Mouse (Mus musculus) monocyte, adult 59 days (primary cell): ENCODE measurements around the gene Vps26a. TPM values are rescaled to one million over a fixed set of nuclear protein-coding genes. Genes with fewer than 3 reads are reported as not detected.

Experiments used
- total RNA-seq, 2 experiments: library from RNA; stranded (reverse); gene quantifications; one replicate each; pipeline ENCODE4 v1.2.4; 2023

Gene Vps26a
- total RNA-seq: 10 to 100 TPM; 66.6 to 80.0 TPM

GRCm38 (mm10) chr10:62486618-62487415 lies at the start of gene Vps26a:
TSS of gene Vps26a (minus strand) at chr10:62486805.

DNA sequence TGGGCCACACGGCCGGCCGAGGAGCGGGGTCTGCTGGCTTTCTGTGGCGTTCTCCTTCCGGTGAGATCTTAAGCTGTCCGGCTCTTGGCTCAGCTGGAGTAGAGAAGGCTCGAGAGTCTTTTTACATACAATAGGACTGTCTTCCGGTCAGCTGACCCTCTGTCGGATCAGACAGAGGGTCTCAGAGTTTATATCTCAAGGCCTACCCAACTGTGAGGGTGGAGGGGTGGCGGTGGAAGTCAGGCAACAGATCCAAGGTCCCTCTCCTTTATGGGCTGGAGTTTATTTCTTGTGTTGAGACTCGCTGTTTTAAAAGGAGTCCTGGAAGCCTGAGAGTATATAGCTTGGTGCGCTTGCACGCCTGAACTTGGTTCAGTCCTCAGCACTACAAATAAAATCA lies 40.7 kb upstream of the Vps26a start, which contains the start of gene Srgn:
Gene Srgn, minus strand, starts transcription at position 101 of the 400 bp plus-strand sequence.

GRCm38 (mm10) chr10:62449364-62450279 lies 37.0 kb downstream of the Vps26a start, which contains the start of the genes 4930507D05Rik and Supv3l1:
TSS of gene 4930507D05Rik (plus strand) at chr10:62449489.
TSS of gene Supv3l1 (minus strand) at chr10:62449738.

GRCm38 (mm10) chr10:62422255-62422654 lies 64.3 kb downstream of the Vps26a start, which contains the start of gene Hkdc1:
TSS of gene Hkdc1 (minus strand) at chr10:62422491.

Other genes starting within 250 kb of the Vps26a start
- not detected for gene Tacr2, start 234.4 kb downstream of the Vps26a start, total RNA-seq
- gene Hk1, start 106.9 kb downstream of the Vps26a start, total RNA-seq: 10 to 100 TPM; 50.3 to 57.9 TPM
- gene Hkdc1, start 64.3 kb downstream of the Vps26a start, total RNA-seq: not detected
- under 1 TPM in 1 of 2 experiments, not detected in 1; 0.27 TPM for gene 4930507D05Rik, start 37.3 kb downstream of the Vps26a start, total RNA-seq
- gene Supv3l1, start 37.1 kb downstream of the Vps26a start, total RNA-seq: 10 to 100 TPM; 16.4 to 17.3 TPM
- gene Srgn, start 40.6 kb upstream of the Vps26a start, total RNA-seq: 1,000 to 10,000 TPM in 1 of 2 experiments, 100 to 1,000 TPM in 1; 956 to 1,008 TPM
- gene Kif1bp, start 91.7 kb upstream of the Vps26a start, total RNA-seq: 10 to 100 TPM; 18.5 to 20.6 TPM
- 10 to 100 TPM; 86.4 to 94.0 TPM for gene Ddx21, start 115.5 kb upstream of the Vps26a start, total RNA-seq
- 10 to 100 TPM; 78.8 to 82.7 TPM for gene Ddx50, start 164.4 kb upstream of the Vps26a start, total RNA-seq
- not detected for gene Stox1, start 239.3 kb upstream of the Vps26a start, total RNA-seq